Comparison of ENCODE assay signal across 9 mouse cellular contexts in genomic region chr13:59554772-59555505, GRCm38 (mm10). TPM values are rescaled to one million over a fixed set of nuclear protein-coding genes. Genes with fewer than 3 reads are reported as not detected.
DNase-seq lines count a peak whose midpoint lies in the region; ATAC-seq and TF ChIP-seq lines count a peak whose summit lies in the region.
"Had no signal": no experiment of that assay in that cellular context is flagged by ENCODE, and none has a peak within 500 bp of the region (broad histone marks: within the 10 kb centered on the region; RNA-seq: fewer than 3 reads in every experiment).

No protein-coding gene starts in this region.

- peaks cover 55% of the 10 kb centered on the region for H3K79me2 ChIP-seq in MEL (ENCODE audit: control insufficient read depth, insufficient read depth, low read length, poor library complexity)

- WGBS in kidney, adult 2 months = 64% methylated on average over 17 of the region's 17 CpGs
- WGBS in embryonic facial prominence, embryonic 12.5 days = 74% methylated on average over 17 of the region's 17 CpGs
- 72% methylated on average over 17 of the region's 17 CpGs for WGBS in liver, embryonic 12.5 days (ENCODE audit: insufficient replicate concordance)

- peaks cover 8% of the 10 kb centered on the region for H3K4me1 ChIP-seq in kidney, adult 2 months (ENCODE audit: control insufficient read depth, insufficient read depth, low read length)
- H3K4me1 ChIP-seq in MEL (ENCODE audit: control insufficient read depth in 1 of 2, insufficient read depth in 2 of 2, low read length in 2 of 2) = peaks cover 13 to 33% of the 10 kb centered on the region in 2 experiments
- peaks cover 4% of the 10 kb centered on the region; the same call in 1 of the 2 replicates for H3K4me1 ChIP-seq in embryonic facial prominence, embryonic 12.5 days
- H3K4me1 ChIP-seq in liver, embryonic 12.5 days = peaks cover 53% of the 10 kb centered on the region

- no peak for TF ChIP-seq CTCF in kidney, adult 2 months (conservative IDR thresholded peaks at IDR 0.05; ENCODE audit: insufficient read depth, insufficient read length, low read depth, low read length)
- no peak for TF ChIP-seq CTCF in MEL (IDR thresholded peaks at IDR 0.05 in 2 of 3, conservative IDR thresholded peaks at IDR 0.05 in 1 of 3; ENCODE audit: control insufficient read depth in 1 of 3, insufficient read depth in 1 of 3, low read depth in 2 of 3, low read length in 3 of 3, poor library complexity in 1 of 3, severe bottlenecking in 1 of 3)

- DNase-seq in kidney, adult 2 months = no peak
- no peak for DNase-seq in kidney, adult 9 months
- peak; percentile 25 for DNase-seq in MEL (ENCODE audit: low read depth, low spot score)
- no peak for DNase-seq in urinary bladder, postnatal 25 days (ENCODE audit: low spot score)
- no peak for DNase-seq in lung, postnatal 10 days
- DNase-seq in spleen, postnatal 14 days (ENCODE audit: low spot score in 2 of 2) = no peak

- H3K36me3 ChIP-seq in kidney, adult 2 months (ENCODE audit: control insufficient read depth, insufficient read depth, low read length) = no peaks in the 10 kb centered on the region
- peaks cover 0 to 34% of the 10 kb centered on the region in 2 experiments; a peak in 2 of 4 replicates for H3K36me3 ChIP-seq in MEL (ENCODE audit: control insufficient read depth in 1 of 2, insufficient read depth in 2 of 2, low read length in 2 of 2)
- no peaks in the 10 kb centered on the region for H3K36me3 ChIP-seq in embryonic facial prominence, embryonic 12.5 days
- no peaks in the 10 kb centered on the region for H3K36me3 ChIP-seq in liver, embryonic 12.5 days
- H3K36me3 ChIP-seq: limb, embryonic 15.5 days had no signal

- H3K27ac ChIP-seq in kidney, adult 2 months (ENCODE audit: insufficient read depth, low read depth, low read length) = no peak overlapping the region
- H3K27ac ChIP-seq in MEL (ENCODE audit: control insufficient read depth, low read depth, low read length) = no peak overlapping the region
- H3K27ac ChIP-seq in embryonic facial prominence, embryonic 12.5 days = no peak overlapping the region
- H3K27ac ChIP-seq in liver, embryonic 12.5 days = no peak overlapping the region
- H3K27ac ChIP-seq: limb, embryonic 15.5 days had no signal

- TF ChIP-seq RAD21 in MEL (IDR thresholded peaks at IDR 0.05; ENCODE audit: low read depth, low read length) = no peak

- no peak for ATAC-seq in embryonic facial prominence, embryonic 12.5 days (ENCODE audit: insufficient number of reproducible peaks, insufficient read depth, low FRiP score, low TSS enrichment)
- ATAC-seq in liver, embryonic 12.5 days = no peak

- TF ChIP-seq POLR2A in kidney, adult 2 months (IDR thresholded peaks at IDR 0.05; ENCODE audit: low read depth, low read length) = no peak
- no peak for TF ChIP-seq POLR2A in MEL (IDR thresholded peaks at IDR 0.05; ENCODE audit: control insufficient read depth in 1 of 2, insufficient read depth in 1 of 2, low read depth in 1 of 2, low read length in 2 of 2, poor library complexity in 1 of 2)

- no peaks in the 10 kb centered on the region for H3K9me3 ChIP-seq in MEL (replicated peaks; ENCODE audit: insufficient read depth, low read length)
- H3K9me3 ChIP-seq in embryonic facial prominence, embryonic 12.5 days = no peaks in the 10 kb centered on the region
- no peaks in the 10 kb centered on the region for H3K9me3 ChIP-seq in liver, embryonic 12.5 days (replicated peaks)
- H3K9me3 ChIP-seq: limb, embryonic 15.5 days had no signal

- no peaks in the 10 kb centered on the region for H3K27me3 ChIP-seq in kidney, adult 2 months (replicated peaks; ENCODE audit: control insufficient read depth, insufficient read depth, low read length)
- no peaks in the 10 kb centered on the region for H3K27me3 ChIP-seq in MEL (ENCODE audit: control insufficient read depth in 1 of 2, insufficient read depth in 2 of 2, low read length in 2 of 2)
- no peaks in the 10 kb centered on the region for H3K27me3 ChIP-seq in embryonic facial prominence, embryonic 12.5 days
- H3K27me3 ChIP-seq in liver, embryonic 12.5 days (replicated peaks) = no peaks in the 10 kb centered on the region
- H3K27me3 ChIP-seq: limb, embryonic 15.5 days had no signal

- peak overlapping the region; percentile 3; the same call in 1 of the 2 replicates for H3K4me3 ChIP-seq in kidney, adult 2 months (ENCODE audit: insufficient read depth, low read depth, low read length)
- H3K4me3 ChIP-seq in MEL (ENCODE audit: control insufficient read depth in 1 of 2, insufficient read depth in 1 of 2, low read depth in 2 of 2, low read length in 2 of 2) = no peak overlapping the region
- H3K4me3 ChIP-seq in embryonic facial prominence, embryonic 12.5 days = no peak overlapping the region
- H3K4me3 ChIP-seq in liver, embryonic 12.5 days = no peak overlapping the region
- H3K4me3 ChIP-seq: limb, embryonic 15.5 days had no signal

- no peak overlapping the region; the same call in 1 of the 2 replicates for H3K9ac ChIP-seq in MEL (ENCODE audit: control insufficient read depth, low read depth, low read length, poor library complexity, severe bottlenecking)
- no peak overlapping the region for H3K9ac ChIP-seq in embryonic facial prominence, embryonic 12.5 days
- H3K9ac ChIP-seq in liver, embryonic 12.5 days = 0 out of 2 replicates have a peak overlapping the region, but pooled peaks have one; percentile 12
- H3K9ac ChIP-seq: limb, embryonic 15.5 days had no signal

- 0 out of 2 replicates have a peak overlapping the region, but pooled peaks have one; percentile 95 for H3K4me2 ChIP-seq in embryonic facial prominence, embryonic 12.5 days (replicated peaks)
- H3K4me2 ChIP-seq in liver, embryonic 12.5 days = peak overlapping the region; percentile 98
- H3K4me2 ChIP-seq: limb, embryonic 15.5 days had no signal

- TF ChIP-seq EP300 in MEL (IDR thresholded peaks at IDR 0.05; ENCODE audit: low read depth in 1 of 2, low read length in 2 of 2) = no peak

TF ChIP-seq in MEL, 35 proteins besides CTCF, POLR2A, EP300 and RAD21:
- no peak for TF ChIP-seq MAX (IDR thresholded peaks at IDR 0.05; ENCODE audit: low read length)
- no peak for TF ChIP-seq MAFK (IDR thresholded peaks at IDR 0.05; ENCODE audit: borderline replicate concordance, low read depth, low read length)
- no peak for TF ChIP-seq RCOR1 (IDR thresholded peaks at IDR 0.05; ENCODE audit: low read depth, low read length)
- TF ChIP-seq CHD2 (IDR thresholded peaks at IDR 0.05; ENCODE audit: low read length) = no peak
- TF ChIP-seq POLR2AphosphoS5 (IDR thresholded peaks at IDR 0.05; ENCODE audit: borderline replicate concordance, low read depth, low read length) = no peak
- TF ChIP-seq SIN3A (IDR thresholded peaks at IDR 0.05; ENCODE audit: low read length) = no peak
- TF ChIP-seq MAZ (IDR thresholded peaks at IDR 0.05; ENCODE audit: low read depth, low read length) = no peak
- no peak for TF ChIP-seq ETS1 (IDR thresholded peaks at IDR 0.05; ENCODE audit: low read depth, low read length)
- no peak for TF ChIP-seq ZMIZ1 (IDR thresholded peaks at IDR 0.05; ENCODE audit: low read depth, low read length)

RNA-seq across cellular contexts. Expression of gene Agtpbp1, which starts 30.1 kb away (rescaled TPM):
- polyA plus RNA-seq in kidney, adult 2 months (2012; rRNA removed) = 7.0 and 7.6 TPM in 2 replicates
- total RNA-seq in MEL (2012; rRNA removed) = 24.2 and 29.8 TPM in 2 replicates
- 100 to 1,000 TPM in 1 of 2 experiments, 10 to 100 TPM in 1; 33.7 to 117 TPM for polyA plus RNA-seq in MEL (2012; ENCODE audit: insufficient read depth in 1 of 2, insufficient read length in 2 of 2, low read depth in 1 of 2, low replicate concordance in 2 of 2, missing spikeins in 1 of 2)
- 20.7 and 21.3 TPM in 2 replicates for polyA plus RNA-seq in embryonic facial prominence, embryonic 12.5 days (2016; fragmentation: Nextera tagmentation; extraction: Ambion mirVana)
- polyA plus RNA-seq in liver, embryonic 12.5 days (2016; fragmentation: Nextera tagmentation; extraction: Ambion mirVana) = 12.1 and 13.2 TPM in 2 replicates

RNA-seq across cellular contexts. Expression of gene Naa35, which starts 30.1 kb away (rescaled TPM):
- polyA plus RNA-seq in kidney, adult 2 months (2012; rRNA removed) = 24.0 and 28.1 TPM in 2 replicates
- 19.5 and 25.8 TPM in 2 replicates for total RNA-seq in MEL (2012; rRNA removed)
- 10 to 100 TPM in 1 of 2 experiments, not detected in 1; 44.4 TPM for polyA plus RNA-seq in MEL (2012; ENCODE audit: insufficient read depth in 1 of 2, insufficient read length in 2 of 2, low read depth in 1 of 2, low replicate concordance in 2 of 2, missing spikeins in 1 of 2)
- polyA plus RNA-seq in embryonic facial prominence, embryonic 12.5 days (2016; fragmentation: Nextera tagmentation; extraction: Ambion mirVana) = 107 and 127 TPM in 2 replicates
- polyA plus RNA-seq in liver, embryonic 12.5 days (2016; fragmentation: Nextera tagmentation; extraction: Ambion mirVana) = 35.5 and 37.2 TPM in 2 replicates
